Mouse (Mus musculus) liver, postnatal 0 days (tissue): ENCODE measurements around the gene Madcam1.

Experiments used
- CTCF ChIP-seq: sonication (generic); IDR thresholded peaks from 2 replicates; pipeline ENCODE4 v1.5.1; 2016; ENCODE audit warnings: antibody characterized with exemption, low read depth
- EP300 ChIP-seq: IDR thresholded peaks from 2 replicates; pipeline ENCODE4 v1.6.1; 2016; ENCODE audit warnings: antibody characterized with exemption, low read depth, mild to moderate bottlenecking

- no peak for TF ChIP-seq EP300
- TF ChIP-seq CTCF: no peak
Measured at GRCm38 (mm10) chr10:79713163-79713562, 48.8 kb downstream of the Madcam1 start.
